Mouse (Mus musculus): ENCODE data around the gene Pxylp1. TPM values are rescaled to one million over a fixed set of nuclear protein-coding genes. Genes with fewer than 3 reads are reported as not detected.
A peak's percentile ranks its signal among the peaks of the same experiment; 100 is the strongest.

Gene Pxylp1
- polyA plus RNA-seq, 1 experiment from 2014 or later: 39.0 TPM

- peaks cover 7% of the 10 kb centered on the region; the same call in 1 of the 2 replicates for H3K4me1 ChIP-seq (replicated peaks)
- no peaks in the 10 kb centered on the region for H3K36me3 ChIP-seq
- no peak overlapping the region for H3K9ac ChIP-seq
- no peaks in the 10 kb centered on the region for H3K27me3 ChIP-seq
- no peaks in the 10 kb centered on the region for H3K9me3 ChIP-seq
- no peak overlapping the region for H3K4me3 ChIP-seq
- ATAC-seq (ENCODE audit: low FRiP score, low read depth): no peak
- H3K27ac ChIP-seq (replicated peaks): no peak overlapping the region
- no peak overlapping the region for H3K4me2 ChIP-seq
- WGBS: 90% methylated on average over 3 of the region's 3 CpGs
Measured at GRCm38 (mm10) chr9:96914005-96914404, 21.5 kb upstream of the Pxylp1 start.

GRCm38 (mm10) chr9:96909503-96909902 is 17.0 kb upstream of the Pxylp1 start:
- no peaks in the 10 kb centered on the region for H3K36me3 ChIP-seq
- H3K4me2 ChIP-seq: no peak overlapping the region
- H3K27ac ChIP-seq (replicated peaks): no peak overlapping the region
- no peak for ATAC-seq (ENCODE audit: low FRiP score, low read depth)
- no peak overlapping the region for H3K4me3 ChIP-seq
- no peaks in the 10 kb centered on the region for H3K9me3 ChIP-seq
- no peak overlapping the region for H3K9ac ChIP-seq
- no peaks in the 10 kb centered on the region for H3K27me3 ChIP-seq
- WGBS: 88% methylated on average over 1 of the region's 1 CpGs
- H3K4me1 ChIP-seq (replicated peaks): no peaks in the 10 kb centered on the region

GRCm38 (mm10) chr9:96908737-96909136 is 16.3 kb upstream of the Pxylp1 start:
- Histone ChIP-seq H3K9ac (no peak overlapping the region), H3K4me1 (replicated peaks) (no peaks in the 10 kb centered on the region), H3K4me2 (no peak overlapping the region), H3K4me3 (no peak overlapping the region), H3K27ac (replicated peaks) (no peak overlapping the region), H3K27me3 (no peaks in the 10 kb centered on the region), H3K36me3 (no peaks in the 10 kb centered on the region), H3K9me3 (no peaks in the 10 kb centered on the region)
- no peak for ATAC-seq (ENCODE audit: low FRiP score, low read depth)
- WGBS: 85% methylated on average over 2 of the region's 2 CpGs

- WGBS: 42% methylated on average over 7 of the region's 7 CpGs
- no peaks in the 10 kb centered on the region for H3K9me3 ChIP-seq
- no peak overlapping the region for H3K27ac ChIP-seq (replicated peaks)
- H3K4me1 ChIP-seq (replicated peaks): no peaks in the 10 kb centered on the region
- no peak overlapping the region for H3K4me3 ChIP-seq
- H3K36me3 ChIP-seq: no peaks in the 10 kb centered on the region
- H3K9ac ChIP-seq: no peak overlapping the region
- ATAC-seq (ENCODE audit: low FRiP score, low read depth): no peak
- no peaks in the 10 kb centered on the region for H3K27me3 ChIP-seq
- H3K4me2 ChIP-seq: no peak overlapping the region
Measured at GRCm38 (mm10) chr9:96904360-96905355, 12.2 kb upstream of the Pxylp1 start.

DNA sequence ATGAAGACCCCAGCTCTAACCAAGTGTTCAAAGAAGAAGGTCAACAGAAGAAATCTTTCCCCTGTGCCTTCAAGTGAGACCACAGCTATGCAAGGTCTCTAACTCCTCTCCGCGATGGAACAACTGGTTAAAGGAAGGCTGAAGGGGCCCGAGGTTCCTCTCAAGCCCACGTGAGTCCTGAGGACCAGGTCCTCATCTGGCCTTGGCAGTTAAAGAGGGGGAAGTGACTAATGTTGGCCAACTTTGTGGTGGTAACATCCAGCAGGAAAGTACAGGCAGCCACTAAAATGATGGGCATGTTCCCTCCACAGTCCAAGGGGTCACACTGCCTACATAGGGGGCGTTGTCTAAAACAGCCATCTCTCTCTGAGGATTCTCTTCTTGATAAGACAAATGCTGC is 7.2 kb upstream of the Pxylp1 start:
- 85% methylated on average over 5 of the region's 5 CpGs for WGBS

GRCm38 (mm10) chr9:96899004-96899403 is 6.5 kb upstream of the Pxylp1 start:
- no peak overlapping the region for H3K4me3 ChIP-seq
- H3K4me2 ChIP-seq: no peak overlapping the region
- ATAC-seq (ENCODE audit: low FRiP score, low read depth): no peak
- no peaks in the 10 kb centered on the region for H3K36me3 ChIP-seq
- no peaks in the 10 kb centered on the region for H3K9me3 ChIP-seq
- H3K27me3 ChIP-seq: no peaks in the 10 kb centered on the region
- no peak overlapping the region for H3K9ac ChIP-seq
- H3K4me1 ChIP-seq (replicated peaks): no peaks in the 10 kb centered on the region
- H3K27ac ChIP-seq (replicated peaks): no peak overlapping the region

More for the DNA sequence above, 7.2 kb upstream of the Pxylp1 start:
- Histone ChIP-seq H3K4me1 (replicated peaks) (no peaks in the 10 kb centered on the region), H3K36me3 (no peaks in the 10 kb centered on the region), H3K27ac (replicated peaks) (no peak overlapping the region), H3K27me3 (no peaks in the 10 kb centered on the region), H3K9me3 (no peaks in the 10 kb centered on the region), H3K4me2 (no peak overlapping the region), H3K9ac (no peak overlapping the region), H3K4me3 (no peak overlapping the region)
- ATAC-seq (ENCODE audit: low FRiP score, low read depth): no peak

DNA sequence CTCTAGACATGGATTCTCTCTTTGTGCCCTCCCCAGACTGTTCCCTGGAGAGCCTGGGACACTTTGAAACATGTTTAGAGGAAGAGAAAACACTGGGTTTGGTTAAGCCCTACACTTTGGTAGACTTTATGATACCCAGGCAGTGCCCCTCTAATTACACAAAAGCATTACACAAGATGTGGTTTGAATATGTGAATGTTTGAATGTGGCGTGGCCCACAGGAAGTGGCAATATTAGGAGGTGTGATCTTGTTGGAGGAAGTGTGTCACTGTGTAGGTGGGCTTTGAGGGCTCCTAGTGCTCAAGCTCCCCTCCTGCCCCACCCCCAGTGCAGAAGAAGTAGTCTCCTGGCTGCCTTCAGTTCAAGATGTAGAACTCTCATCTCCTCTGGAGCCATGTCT is 4.2 kb upstream of the Pxylp1 start:
- no peak for ATAC-seq (ENCODE audit: low FRiP score, low read depth)
- 100% methylated on average over 1 of the region's 1 CpGs for WGBS

DNA sequence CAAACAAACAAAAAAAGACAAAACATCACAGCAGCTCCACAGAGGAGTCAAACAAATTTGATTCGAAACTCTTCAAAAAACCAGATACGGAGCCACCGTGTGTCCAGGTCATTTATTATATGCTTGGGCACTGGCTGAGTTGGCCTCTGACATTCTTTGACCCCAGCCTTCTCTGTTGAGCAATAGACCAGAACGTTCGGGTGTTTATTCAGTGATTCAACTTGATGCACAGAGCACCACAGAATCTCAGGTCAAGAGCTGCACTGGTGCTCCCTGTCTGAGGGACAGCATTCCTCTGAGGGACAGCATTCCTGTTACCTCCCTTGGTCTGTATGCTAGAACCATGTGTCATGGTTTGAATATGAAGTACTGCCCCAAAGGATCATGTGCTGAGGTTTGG is 1.1 kb upstream of the Pxylp1 start:
- no peak overlapping the region for H3K4me3 ChIP-seq
- no peak overlapping the region for H3K4me2 ChIP-seq
- H3K9ac ChIP-seq: no peak overlapping the region
- no peak overlapping the region for H3K27ac ChIP-seq (replicated peaks)
- 35% methylated on average over 5 of the region's 5 CpGs for WGBS
- H3K36me3 ChIP-seq: no peaks in the 10 kb centered on the region
- no peaks in the 10 kb centered on the region for H3K9me3 ChIP-seq
- H3K4me1 ChIP-seq (replicated peaks): peaks cover 33% of the 10 kb centered on the region
- no peak for ATAC-seq (ENCODE audit: low FRiP score, low read depth)
- H3K27me3 ChIP-seq: no peaks in the 10 kb centered on the region

More for the DNA sequence above, 4.2 kb upstream of the Pxylp1 start:
- H3K36me3 ChIP-seq: no peaks in the 10 kb centered on the region
- peaks cover 10% of the 10 kb centered on the region for H3K4me1 ChIP-seq (replicated peaks)
- no peak overlapping the region for H3K4me2 ChIP-seq
- H3K9me3 ChIP-seq: no peaks in the 10 kb centered on the region
- H3K4me3 ChIP-seq: no peak overlapping the region
- H3K27ac ChIP-seq (replicated peaks): no peak overlapping the region
- H3K9ac ChIP-seq: no peak overlapping the region
- no peaks in the 10 kb centered on the region for H3K27me3 ChIP-seq

GRCm38 (mm10) chr9:96891341-96892330 is 833 bp downstream of the Pxylp1 start:
- ATAC-seq (ENCODE audit: low FRiP score, low read depth): no peak
- peaks cover 53% of the 10 kb centered on the region for H3K4me1 ChIP-seq (replicated peaks)
- no peak overlapping the region for H3K9ac ChIP-seq
- H3K27ac ChIP-seq (replicated peaks): peak overlapping the region; percentile 27; the same call in 1 of the 2 replicates
- H3K27me3 ChIP-seq: no peaks in the 10 kb centered on the region
- H3K4me2 ChIP-seq: no peak overlapping the region
- H3K36me3 ChIP-seq: no peaks in the 10 kb centered on the region
- no peaks in the 10 kb centered on the region for H3K9me3 ChIP-seq
- H3K4me3 ChIP-seq: no peak overlapping the region
- WGBS: 49% methylated on average over 12 of the region's 12 CpGs

GRCm38 (mm10) chr9:96890756-96891155 is 1.7 kb downstream of the Pxylp1 start:
- Histone ChIP-seq H3K27ac (replicated peaks) (peak overlapping the region; percentile 31; the same call in 1 of the 2 replicates), H3K4me1 (replicated peaks) (peaks cover 62% of the 10 kb centered on the region), H3K4me2 (0 out of 2 replicates have a peak overlapping the region, but pooled peaks have one; percentile 89), H3K27me3 (no peaks in the 10 kb centered on the region), H3K4me3 (no peak overlapping the region), H3K36me3 (no peaks in the 10 kb centered on the region), H3K9ac (no peak overlapping the region), H3K9me3 (no peaks in the 10 kb centered on the region)
- no peak for ATAC-seq (ENCODE audit: low FRiP score, low read depth)
- 86% methylated on average over 6 of the region's 6 CpGs for WGBS

- Histone ChIP-seq H3K9ac (no peak overlapping the region), H3K9me3 (no peaks in the 10 kb centered on the region), H3K4me2 (peak overlapping the region; percentile 89), H3K27me3 (no peaks in the 10 kb centered on the region), H3K4me1 (replicated peaks) (peaks cover 66% of the 10 kb centered on the region), H3K4me3 (peak overlapping the region; percentile 68; the same call in 1 of the 2 replicates), H3K27ac (replicated peaks) (peak overlapping the region; percentile 76), H3K36me3 (no peaks in the 10 kb centered on the region)
- 57% methylated on average over 6 of the region's 6 CpGs for WGBS
- ATAC-seq (ENCODE audit: low FRiP score, low read depth): no peak
Measured at GRCm38 (mm10) chr9:96890266-96890665, 2.2 kb downstream of the Pxylp1 start.
